Mouse (Mus musculus): ENCODE measurements at regions not wholly inside any gene's neighbourhood (a gene's known extent, or its start where the extent isn't known, plus 50 kb on each side); places are given as distances from the start of the nearest gene placed in this dataset.

- DNase-seq, result no peak
These were observed 56.6 kb downstream of the Sucnr1 start for GRCm38 (mm10) chr3:60138319-60138718.

- no peak for DNase-seq
These were observed 78.2 kb downstream of the Sucnr1 start for GRCm38 (mm10) chr3:60159865-60160264.

- DNase-seq, result no peak
These were observed 86.0 kb downstream of the Sucnr1 start for GRCm38 (mm10) chr3:60167633-60168032.

- DNase-seq, result no peak
These were observed 86.7 kb downstream of the Sucnr1 start for GRCm38 (mm10) chr3:60168135-60168926.

GRCm38 (mm10) chr3:60169606-60170005 is 87.9 kb downstream of the Sucnr1 start:
- no peak for DNase-seq

- no peak for DNase-seq
These were observed 102.8 kb downstream of the Sucnr1 start for GRCm38 (mm10) chr3:60184481-60184880.

GRCm38 (mm10) chr3:60196031-60196430 is 114.4 kb downstream of the Sucnr1 start:
- no peak for DNase-seq

GRCm38 (mm10) chr3:60207936-60208335 is 126.3 kb downstream of the Sucnr1 start:
- no peak for DNase-seq

- DNase-seq, result no peak
These were observed 137.3 kb downstream of the Sucnr1 start for GRCm38 (mm10) chr3:60218938-60219337.

- no peak for DNase-seq
These were observed 159.0 kb downstream of the Sucnr1 start for GRCm38 (mm10) chr3:60240664-60241063.

GRCm38 (mm10) chr3:60266666-60267415 is 185.2 kb downstream of the Sucnr1 start:
- DNase-seq, result no peak

GRCm38 (mm10) chr3:60267416-60268174 is 185.9 kb downstream of the Sucnr1 start:
- no peak for DNase-seq

GRCm38 (mm10) chr3:60270463-60270862 is 188.8 kb downstream of the Sucnr1 start:
- DNase-seq, result no peak

GRCm38 (mm10) chr3:60273744-60274143 is 192.1 kb downstream of the Sucnr1 start:
- no peak for DNase-seq

- no peak for DNase-seq
These were observed 193.7 kb downstream of the Sucnr1 start for GRCm38 (mm10) chr3:60275249-60275838.

GRCm38 (mm10) chr3:60277791-60278190 is 194.8 kb upstream of the Mbnl1 start:
- DNase-seq, result no peak

- DNase-seq, result no peak
These were observed 191.4 kb upstream of the Mbnl1 start for GRCm38 (mm10) chr3:60281229-60281628.

- no peak for DNase-seq
These were observed 190.6 kb upstream of the Mbnl1 start for GRCm38 (mm10) chr3:60281959-60282495.

- no peak for DNase-seq
These were observed 180.5 kb upstream of the Mbnl1 start for GRCm38 (mm10) chr3:60292142-60292541.

- no peak for DNase-seq
These were observed 179.7 kb upstream of the Mbnl1 start for GRCm38 (mm10) chr3:60292940-60293339.

GRCm38 (mm10) chr3:60305399-60305798 is 167.2 kb upstream of the Mbnl1 start:
- no peak for DNase-seq

- no peak for DNase-seq
These were observed 162.2 kb upstream of the Mbnl1 start for GRCm38 (mm10) chr3:60310402-60310801.

GRCm38 (mm10) chr3:60311178-60311577 is 161.5 kb upstream of the Mbnl1 start:
- no peak for DNase-seq
